Mouse (Mus musculus) gastrocnemius, postnatal 14 days (tissue): ENCODE measurements at regions not wholly inside any gene's neighbourhood (a gene's known extent, or its start where the extent isn't known, plus 50 kb on each side); places are given as distances from the start of the nearest gene placed in this dataset.

Experiments
- DNase-seq: peaks from one replicate; pipeline ENCODE4 v3.0.0; 2021; ENCODE audit warnings: mixed read lengths
- intact Hi-C: fragments of 180-260 bp; cut with DNase I; formaldehyde crosslinking; loops from one replicate; pipeline ENCODE4 v1.15.1; 2025; ENCODE audit warnings: low total_unique reads

DNA sequence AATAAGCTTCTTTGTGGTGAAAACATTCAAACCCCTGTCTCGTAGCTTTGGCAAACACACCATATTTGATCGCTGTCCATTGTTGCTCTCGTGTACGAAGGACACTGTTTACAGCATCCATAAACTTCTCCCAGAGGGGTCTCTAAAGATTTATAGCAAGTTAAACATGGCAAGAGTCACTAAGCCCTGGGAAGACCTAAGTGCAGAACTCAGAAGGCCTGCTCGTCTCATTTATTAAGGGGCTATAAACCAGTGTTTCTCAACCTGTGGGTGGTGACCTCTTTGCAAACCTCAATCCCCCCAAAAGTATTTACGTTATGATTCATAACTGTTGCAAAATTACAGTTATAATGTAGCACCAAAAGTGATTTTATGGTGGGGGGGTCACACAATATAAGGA is 126.9 kb upstream of the 4930412O13Rik start:
- DNase-seq = no peak
- intact Hi-C loops = no loop called here

DNA sequence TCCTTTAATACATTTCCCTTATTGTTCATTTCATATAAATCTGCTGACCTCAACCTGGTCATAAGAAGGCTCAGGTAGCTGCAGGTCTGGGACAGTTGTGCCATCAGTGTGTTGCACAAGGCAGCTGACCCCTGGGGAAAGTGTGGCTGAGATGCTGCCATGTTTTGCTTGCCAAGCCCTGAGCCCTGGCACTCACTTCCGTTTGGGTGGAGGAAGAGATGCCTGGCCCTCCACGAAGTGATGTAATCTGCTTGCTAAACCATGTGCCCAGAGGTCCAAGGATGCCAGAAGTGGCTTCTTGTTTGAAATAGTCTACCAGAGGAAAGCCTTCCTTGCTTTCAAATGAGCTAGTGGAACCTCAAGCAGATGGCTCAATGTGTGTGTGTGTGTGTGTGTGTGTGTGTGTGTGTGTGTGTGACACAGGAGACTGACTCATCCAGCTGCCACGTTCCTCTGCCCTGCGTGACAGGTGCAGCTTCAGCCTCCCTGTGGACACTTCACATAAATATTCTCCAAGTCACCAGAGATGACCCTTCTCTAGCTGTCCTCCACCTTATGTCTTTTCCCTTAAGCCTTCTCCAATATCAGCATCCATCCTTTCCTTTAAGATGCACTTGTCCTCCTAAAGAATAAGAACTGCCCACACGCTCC is 123.2 kb upstream of the 4930412O13Rik start:
- intact Hi-C loops = no loop called here
- no peak for DNase-seq

DNA sequence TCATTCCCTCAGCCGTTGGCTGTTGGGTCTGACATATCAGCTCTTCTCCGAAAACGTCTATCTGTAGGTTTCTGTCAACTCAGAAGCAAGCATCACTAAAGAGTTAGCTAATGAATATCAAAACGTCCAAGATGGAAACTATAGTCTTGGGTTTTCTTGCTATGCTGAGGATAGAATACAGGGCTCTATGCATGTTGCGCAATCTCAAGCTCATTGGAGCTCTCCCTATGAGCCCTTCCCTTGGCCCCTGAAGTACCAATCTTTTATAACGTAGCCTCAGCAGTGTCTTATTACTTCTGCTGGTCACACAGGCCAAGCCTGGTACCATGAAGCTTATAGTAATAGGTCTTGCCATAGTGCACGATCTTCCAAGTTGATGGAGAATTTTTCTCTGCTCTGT is 122.1 kb upstream of the 4930412O13Rik start:
- DNase-seq = no peak
- intact Hi-C loops = no loop called here

DNA sequence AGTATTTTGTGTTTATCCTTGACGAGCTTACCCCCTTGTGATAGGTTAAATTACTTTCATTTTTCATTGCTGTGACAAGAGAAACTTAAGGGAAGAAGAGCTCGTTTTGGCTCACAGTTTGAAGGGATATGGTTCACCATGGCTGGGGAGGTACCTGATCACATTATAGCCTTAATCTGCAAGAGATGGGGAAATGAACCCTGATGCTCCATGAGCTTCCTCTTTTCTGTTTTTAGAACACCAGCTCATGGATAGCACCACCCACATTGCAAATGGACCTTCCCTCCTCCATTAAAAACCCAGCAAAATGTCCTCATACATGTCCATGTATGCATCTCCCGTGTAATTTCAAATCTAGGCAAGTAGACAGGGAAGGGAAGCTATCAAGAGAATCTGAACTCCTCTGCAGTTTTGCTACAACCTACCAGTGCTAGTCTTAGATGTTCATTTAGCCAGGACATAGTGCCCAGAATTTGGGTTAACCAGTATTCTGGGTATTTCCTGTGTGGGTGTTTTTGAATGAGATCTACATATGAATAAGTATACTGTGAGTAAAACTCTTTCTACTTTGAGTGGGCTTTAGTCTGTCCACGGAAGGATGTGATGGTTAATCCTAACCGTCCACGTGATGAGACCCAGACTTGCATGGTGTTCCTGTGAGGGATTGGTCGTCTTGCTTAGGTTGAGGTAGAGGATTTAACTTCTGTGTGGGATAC is 121.5 kb upstream of the 4930412O13Rik start:
- intact Hi-C loops = no loop called here
- DNase-seq = no peak

DNA sequence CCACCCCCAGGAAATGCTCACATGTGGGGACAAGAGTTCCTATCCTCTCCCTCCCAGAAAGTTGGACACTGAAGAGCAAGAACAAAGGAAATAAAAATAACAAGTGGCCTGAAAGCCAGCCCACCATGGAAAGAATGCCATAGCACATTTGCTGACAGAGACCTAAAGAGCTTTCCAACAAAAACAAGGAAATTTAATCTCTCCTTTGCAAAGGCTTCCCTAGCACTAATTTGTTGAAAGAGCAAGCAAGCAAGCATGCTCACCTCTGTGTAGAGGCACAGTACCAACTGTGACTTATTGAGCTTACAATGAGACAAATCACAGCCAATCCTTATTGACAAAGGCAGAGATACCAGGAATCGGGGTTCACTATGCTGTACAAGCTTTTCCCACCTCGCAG is 100.9 kb upstream of the 4930412O13Rik start:
- intact Hi-C loops = no loop called here

GRCm38 (mm10) chr2:9782698-9783097 is 98.4 kb upstream of the 4930412O13Rik start:
- intact Hi-C loops = no loop called here
- no peak for DNase-seq

More for the DNA sequence above, 100.9 kb upstream of the 4930412O13Rik start:
- no peak for DNase-seq

DNA sequence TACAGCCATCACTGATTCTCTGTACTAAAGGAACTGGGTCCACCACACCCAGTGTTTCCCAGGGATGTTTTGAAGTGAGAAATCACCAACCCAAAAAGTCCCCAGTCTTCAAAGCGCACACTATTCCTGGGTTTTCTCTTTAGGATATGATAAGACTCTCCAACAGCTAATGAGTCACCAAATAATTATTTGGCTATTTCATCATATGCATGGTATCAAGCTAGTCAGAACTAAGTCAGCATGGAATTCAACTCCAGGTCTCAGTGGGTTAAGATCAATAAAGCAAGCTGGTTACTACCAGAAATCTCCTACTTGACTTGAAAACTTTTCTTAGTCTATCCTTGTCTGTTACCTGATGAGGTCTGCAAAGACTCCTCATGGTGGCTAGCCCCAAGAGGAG is 89.1 kb upstream of the 4930412O13Rik start:
- intact Hi-C loops = no loop called here
- no peak for DNase-seq

GRCm38 (mm10) chr2:9792381-9792780 is 88.7 kb upstream of the 4930412O13Rik start:
- intact Hi-C loops = no loop called here

GRCm38 (mm10) chr2:9795401-9795800 is 85.7 kb upstream of the 4930412O13Rik start:
- no peak for DNase-seq
- intact Hi-C loops = no loop called here

More at GRCm38 (mm10) chr2:9792381-9792780, 88.7 kb upstream of the 4930412O13Rik start:
- DNase-seq = no peak

GRCm38 (mm10) chr2:9801484-9801883 is 79.6 kb upstream of the 4930412O13Rik start:
- intact Hi-C loops = no loop called here
- DNase-seq = no peak

DNA sequence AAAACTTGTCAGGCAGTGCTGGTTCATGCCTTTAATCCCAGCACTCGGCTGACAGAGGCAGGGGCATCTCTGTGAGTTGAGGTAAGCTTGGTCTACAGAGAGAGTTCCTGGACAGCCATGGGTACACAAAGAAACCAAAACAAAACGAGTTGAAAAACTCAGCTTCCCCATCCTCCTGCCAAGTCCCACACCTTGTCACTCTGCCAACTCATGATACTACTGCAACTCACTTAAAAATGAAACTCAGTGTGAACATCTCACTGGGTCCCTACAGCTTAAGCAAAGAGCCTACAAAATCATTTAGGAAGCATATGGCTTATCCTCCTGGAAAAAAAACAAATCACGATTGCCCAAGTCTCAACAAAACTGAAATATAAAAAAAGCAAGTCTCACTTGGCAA is 76.7 kb upstream of the 4930412O13Rik start:
- no peak for DNase-seq
- intact Hi-C loops = no loop called here

GRCm38 (mm10) chr2:9805590-9805989 is 75.5 kb upstream of the 4930412O13Rik start:
- intact Hi-C loops = no loop called here
- no peak for DNase-seq
